Mouse (Mus musculus) kidney, adult 8-10 months (tissue): ENCODE results near the gene Rft1.

ENCODE experiments used
- DNase-seq, 2 experiments: peaks; one replicate each; pipeline ENCODE4 v3.0.0; 2022

Gene Rft1

GRCm38 (mm10) chr14:30630811-30631576, 23.2 kb upstream of the Rft1 start:
- DNase-seq: peak; percentile 55 to 70

GRCm38 (mm10) chr14:30631834-30632233, 22.3 kb upstream of the Rft1 start:
- DNase-seq: no peak

- DNase-seq: no peak
Measured at GRCm38 (mm10) chr14:30633708-30634107, 20.5 kb upstream of the Rft1 start.

- peak in 1 of 2 experiments; percentile 62 for DNase-seq
Measured at GRCm38 (mm10) chr14:30634418-30634817, 19.7 kb upstream of the Rft1 start.

GRCm38 (mm10) chr14:30635219-30635910, 18.8 kb upstream of the Rft1 start:
- peak; percentile 89 to 91 for DNase-seq

- DNase-seq: no peak
Measured at GRCm38 (mm10) chr14:30636499-30636898, 17.7 kb upstream of the Rft1 start.

GRCm38 (mm10) chr14:30637087-30637486, 17.1 kb upstream of the Rft1 start:
- DNase-seq: peak; percentile 87 to 90

- peak in 1 of 2 experiments; percentile 65 for DNase-seq
Measured at GRCm38 (mm10) chr14:30638009-30638408, 16.2 kb upstream of the Rft1 start.

GRCm38 (mm10) chr14:30638686-30639085, 15.5 kb upstream of the Rft1 start:
- DNase-seq: no peak

- DNase-seq: no peak
Measured at GRCm38 (mm10) chr14:30641748-30642147, 12.4 kb upstream of the Rft1 start.

- no peak for DNase-seq
Measured at GRCm38 (mm10) chr14:30644026-30644425, 10.1 kb upstream of the Rft1 start.

- DNase-seq: no peak
Measured at GRCm38 (mm10) chr14:30645066-30645465, 9.1 kb upstream of the Rft1 start.

- DNase-seq: no peak
Measured at GRCm38 (mm10) chr14:30646486-30646885, 7.7 kb upstream of the Rft1 start.

- DNase-seq: no peak
Measured at GRCm38 (mm10) chr14:30648478-30648877, 5.7 kb upstream of the Rft1 start.

- no peak for DNase-seq
Measured at GRCm38 (mm10) chr14:30649745-30650144, 4.4 kb upstream of the Rft1 start.

GRCm38 (mm10) chr14:30650969-30651368, 3.2 kb upstream of the Rft1 start:
- peak; percentile 96 to 98 for DNase-seq

GRCm38 (mm10) chr14:30654691-30655228, 600 bp downstream of the Rft1 start:
- DNase-seq: no peak

- DNase-seq: no peak
Measured at GRCm38 (mm10) chr14:30655531-30655930, 1.4 kb downstream of the Rft1 start.

- peak in 1 of 2 experiments; percentile 37 for DNase-seq
Measured at GRCm38 (mm10) chr14:30666061-30666460, 11.9 kb downstream of the Rft1 start.

- DNase-seq: no peak
Measured at GRCm38 (mm10) chr14:30666604-30667003, 12.4 kb downstream of the Rft1 start.

GRCm38 (mm10) chr14:30670161-30670560, 16.0 kb downstream of the Rft1 start:
- no peak for DNase-seq

GRCm38 (mm10) chr14:30671095-30671985, 17.2 kb downstream of the Rft1 start:
- DNase-seq: no peak

- peak; percentile 67 to 92 for DNase-seq
Measured at GRCm38 (mm10) chr14:30671986-30672312, 17.8 kb downstream of the Rft1 start.
